Mouse (Mus musculus): ENCODE measurements around the gene Scml4. TPM values are rescaled to one million over a fixed set of nuclear protein-coding genes. Genes with fewer than 3 reads are reported as not detected.
A peak's percentile ranks its signal among the peaks of the same experiment; 100 is the strongest.

The Scml4 gene
- total RNA-seq, 2 experiments from 2014 or later, result 3.6 TPM

GRCm38 (mm10) chr10:42897166-42897565 lies 37.0 kb downstream of the Scml4 start:
- no peak for DNase-seq
- intact Hi-C loops (cut with DNase I), result no loop called here

DNA sequence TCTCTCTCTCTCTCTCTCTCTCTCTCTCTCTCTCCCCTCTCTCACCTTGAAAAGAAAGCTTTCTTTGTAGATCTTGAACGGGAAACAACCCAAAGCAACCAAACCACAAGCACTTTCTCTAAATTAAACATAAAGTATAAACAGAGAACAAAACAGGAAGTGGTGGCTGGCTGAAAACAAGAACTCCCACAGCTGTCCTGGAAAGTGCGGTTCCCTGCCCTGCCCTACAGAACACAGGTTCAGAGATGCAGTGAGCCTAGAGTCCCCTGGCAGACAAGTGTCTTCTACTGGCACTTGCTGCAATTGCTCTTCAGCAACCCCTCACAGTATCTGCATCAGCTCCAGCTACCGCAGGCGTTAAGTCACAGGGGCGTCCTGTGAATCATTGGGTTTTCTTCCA lies 37.5 kb downstream of the Scml4 start:
- intact Hi-C loops (cut with DNase I), result no loop called here
- no peak for DNase-seq

GRCm38 (mm10) chr10:42901361-42901760 lies 41.2 kb downstream of the Scml4 start:
- intact Hi-C loops (cut with DNase I), result no loop called here

GRCm38 (mm10) chr10:42903054-42903453 lies 42.9 kb downstream of the Scml4 start:
- intact Hi-C loops (cut with DNase I), result no loop called here
- no peak for DNase-seq

More at GRCm38 (mm10) chr10:42901361-42901760, 41.2 kb downstream of the Scml4 start:
- DNase-seq, result no peak

- DNase-seq, result no peak
- intact Hi-C loops (cut with DNase I), result no loop called here
These were observed 48.4 kb downstream of the Scml4 start for GRCm38 (mm10) chr10:42908562-42908961.

- intact Hi-C loops (cut with DNase I), result no loop called here
- no peak for DNase-seq
These were observed 50.4 kb downstream of the Scml4 start for GRCm38 (mm10) chr10:42910567-42910966.

GRCm38 (mm10) chr10:42912056-42912455 lies 51.9 kb downstream of the Scml4 start:
- intact Hi-C loops (cut with DNase I), result no loop called here
- no peak for DNase-seq

DNA sequence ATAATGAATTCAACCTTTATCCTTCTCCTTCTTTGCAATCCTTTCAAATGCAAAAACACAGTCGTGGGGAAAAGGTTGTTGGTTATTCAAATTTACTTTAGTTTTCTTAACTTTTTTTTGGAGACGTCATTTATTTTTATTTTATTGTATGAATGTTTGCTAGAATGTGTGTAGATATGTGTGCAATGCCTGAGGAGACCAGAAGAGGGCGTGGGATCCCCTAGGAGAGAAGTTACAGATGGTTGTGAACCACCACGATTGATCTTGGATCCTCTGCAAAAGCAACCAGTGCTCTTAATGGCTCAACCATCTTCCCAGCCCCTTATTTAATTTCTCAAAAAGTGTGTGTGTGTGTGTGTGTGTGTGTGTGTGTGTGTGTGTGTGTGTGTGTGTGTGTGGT lies 53.0 kb downstream of the Scml4 start:
- no peak for DNase-seq
- intact Hi-C loops (cut with DNase I), result no loop called here

DNA sequence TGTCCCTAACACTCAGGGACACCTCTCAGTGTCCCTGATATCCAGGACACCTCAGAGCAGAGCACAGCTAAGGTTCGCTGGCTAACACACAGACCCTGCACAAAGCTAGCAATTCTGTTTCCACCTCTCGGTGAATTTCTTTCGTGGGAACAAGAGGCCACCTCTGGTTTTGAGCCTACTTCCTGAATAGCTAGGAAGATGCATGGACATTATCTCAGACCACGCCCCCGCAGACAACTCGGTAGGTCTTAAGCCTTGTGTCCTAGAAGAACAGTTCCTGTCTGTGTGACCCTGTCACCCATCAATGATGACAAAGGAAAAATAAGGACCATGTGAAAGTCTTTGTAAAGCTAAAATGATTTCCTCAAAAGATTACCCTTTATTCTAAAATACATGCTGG lies 54.0 kb downstream of the Scml4 start:
- peak in 1 of 2 experiments; percentile 24 for DNase-seq
- intact Hi-C loops (cut with DNase I), result no loop called here

DNA sequence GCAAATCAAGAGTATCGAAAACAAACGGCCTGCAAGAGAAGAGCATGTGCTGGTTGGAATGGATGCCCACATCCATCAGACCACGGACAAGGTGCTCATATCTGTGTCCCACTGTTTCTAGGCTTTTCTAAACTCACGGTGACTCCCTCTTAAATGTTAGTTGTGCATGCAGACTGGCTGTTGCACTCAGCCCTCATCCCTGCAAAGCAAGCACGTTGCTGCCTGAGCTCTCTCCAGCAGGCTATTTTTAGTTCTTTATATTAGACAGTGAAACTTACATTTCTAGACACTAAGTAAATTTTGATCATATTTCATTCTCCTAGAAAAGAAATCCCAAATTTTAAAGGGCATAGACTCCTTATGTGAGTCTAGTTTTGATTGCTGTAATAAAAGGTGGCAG lies 57.2 kb downstream of the Scml4 start:
- intact Hi-C loops (cut with DNase I), result no loop called here
- no peak for DNase-seq

GRCm38 (mm10) chr10:42919786-42920185 lies 59.6 kb downstream of the Scml4 start:
- intact Hi-C loops (cut with DNase I), result no loop called here
- DNase-seq, result no peak

- no peak for DNase-seq
- intact Hi-C loops (cut with DNase I), result no loop called here
These were observed 65.1 kb downstream of the Scml4 start for GRCm38 (mm10) chr10:42925103-42925866.

DNA sequence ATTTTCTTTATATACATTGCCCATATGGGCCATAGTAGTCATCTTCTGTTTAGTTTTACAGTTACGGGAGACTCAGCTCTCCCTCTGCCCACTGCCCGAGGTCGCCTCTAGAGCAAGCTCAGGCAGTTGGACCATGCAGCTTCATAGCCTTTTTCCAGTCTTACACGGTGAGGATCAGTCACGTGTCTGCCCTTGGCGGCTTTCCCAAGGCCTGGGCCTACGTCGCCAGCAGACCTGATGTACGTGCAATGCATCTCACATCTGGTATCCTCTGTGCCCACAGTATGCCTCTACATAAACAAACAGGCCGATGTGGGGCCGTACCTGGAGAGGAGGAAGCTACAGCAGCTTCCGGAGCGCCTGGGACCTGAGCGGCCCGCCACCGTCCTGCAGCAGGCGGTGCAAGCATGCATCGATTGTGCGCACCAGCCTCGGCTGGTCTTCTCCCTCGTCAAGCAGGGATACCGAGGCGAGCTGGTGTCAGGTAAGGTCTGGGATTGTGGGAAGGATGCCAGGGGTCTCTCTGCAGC lies 70.0 kb downstream of the Scml4 start:
- DNase-seq, result no peak
- intact Hi-C loops (cut with DNase I), result no loop called here

DNA sequence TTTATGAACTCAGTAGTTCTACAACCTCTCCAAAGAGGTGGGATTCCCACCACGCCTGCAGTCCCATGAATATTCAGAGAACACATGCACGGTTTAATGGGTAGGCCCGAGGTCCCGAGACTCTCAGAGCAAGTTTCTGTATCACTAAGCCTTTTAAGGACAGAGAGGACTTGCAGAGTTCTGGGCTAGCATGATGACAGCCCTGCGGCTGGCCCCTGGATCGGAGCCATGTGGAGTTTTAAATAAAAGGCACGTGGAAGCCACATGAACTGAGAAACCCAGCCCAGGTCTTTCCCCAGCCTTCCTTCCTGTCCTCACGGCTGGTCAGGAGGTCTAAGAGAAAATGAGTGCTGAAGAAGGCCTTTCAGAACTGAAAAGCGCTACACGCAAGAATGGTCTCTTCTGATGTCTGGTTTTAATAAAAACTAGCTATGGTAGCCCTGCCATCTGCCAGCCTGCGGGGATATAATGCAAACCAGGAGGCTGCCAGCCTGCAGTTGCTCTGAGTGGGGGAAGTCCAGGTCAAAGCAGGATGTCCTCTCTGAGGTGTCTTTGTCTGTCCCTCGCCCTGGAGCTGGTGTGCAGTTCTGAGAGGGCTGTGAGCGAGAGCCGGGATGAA lies 72.8 kb downstream of the Scml4 start:
- DNase-seq, result peak; percentile 44 to 53
- intact Hi-C loops (cut with DNase I), result no loop called here

DNA sequence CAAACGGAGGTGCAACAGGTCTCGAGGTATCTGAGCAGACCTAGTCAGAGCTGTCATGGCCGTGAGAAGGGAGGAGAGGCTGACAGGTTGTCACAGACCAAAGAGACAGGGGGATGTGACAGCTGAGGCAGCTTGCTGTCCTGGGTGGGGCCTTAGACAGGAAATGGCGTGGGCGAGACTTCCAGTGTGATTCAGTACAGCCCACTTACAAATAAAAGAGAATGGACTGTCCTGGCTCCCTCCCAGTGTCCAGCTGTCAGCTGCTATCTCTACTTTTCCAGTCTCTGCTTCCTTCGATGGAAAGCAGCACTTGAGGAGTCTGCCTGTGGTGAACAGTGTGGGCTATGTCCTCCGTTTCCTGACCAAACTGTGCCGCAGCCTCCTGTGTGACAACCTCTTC lies 74.5 kb downstream of the Scml4 start:
- intact Hi-C loops (cut with DNase I), result no loop called here
- DNase-seq, result peak; percentile 81

GRCm38 (mm10) chr10:42936205-42936604 lies 76.0 kb downstream of the Scml4 start:
- DNase-seq, result no peak
- intact Hi-C loops (cut with DNase I), result no loop called here

- DNase-seq, result no peak
- intact Hi-C loops (cut with DNase I), result no loop called here
These were observed 78.2 kb downstream of the Scml4 start for GRCm38 (mm10) chr10:42938361-42938760.

DNA sequence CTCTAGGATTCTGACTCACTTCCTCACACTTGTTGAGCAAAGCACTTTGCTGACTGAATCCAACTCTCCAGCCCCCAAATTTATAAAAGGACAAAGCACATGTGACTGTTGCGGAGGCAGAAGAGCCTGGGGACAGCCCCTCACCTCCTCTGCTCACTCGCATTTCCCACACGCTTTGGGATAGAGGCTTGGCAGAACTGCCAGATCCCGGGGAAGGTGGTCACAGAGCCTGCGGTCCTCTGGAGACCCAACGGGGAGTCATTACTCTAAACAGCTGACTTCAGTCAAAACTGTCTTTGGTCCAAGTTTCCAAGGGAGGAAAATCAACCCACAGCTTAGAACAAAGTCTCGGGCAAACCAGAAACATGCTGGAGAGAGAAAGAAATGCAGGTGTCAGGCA lies 79.5 kb downstream of the Scml4 start:
- DNase-seq, result no peak
- intact Hi-C loops (cut with DNase I), result no loop called here

DNA sequence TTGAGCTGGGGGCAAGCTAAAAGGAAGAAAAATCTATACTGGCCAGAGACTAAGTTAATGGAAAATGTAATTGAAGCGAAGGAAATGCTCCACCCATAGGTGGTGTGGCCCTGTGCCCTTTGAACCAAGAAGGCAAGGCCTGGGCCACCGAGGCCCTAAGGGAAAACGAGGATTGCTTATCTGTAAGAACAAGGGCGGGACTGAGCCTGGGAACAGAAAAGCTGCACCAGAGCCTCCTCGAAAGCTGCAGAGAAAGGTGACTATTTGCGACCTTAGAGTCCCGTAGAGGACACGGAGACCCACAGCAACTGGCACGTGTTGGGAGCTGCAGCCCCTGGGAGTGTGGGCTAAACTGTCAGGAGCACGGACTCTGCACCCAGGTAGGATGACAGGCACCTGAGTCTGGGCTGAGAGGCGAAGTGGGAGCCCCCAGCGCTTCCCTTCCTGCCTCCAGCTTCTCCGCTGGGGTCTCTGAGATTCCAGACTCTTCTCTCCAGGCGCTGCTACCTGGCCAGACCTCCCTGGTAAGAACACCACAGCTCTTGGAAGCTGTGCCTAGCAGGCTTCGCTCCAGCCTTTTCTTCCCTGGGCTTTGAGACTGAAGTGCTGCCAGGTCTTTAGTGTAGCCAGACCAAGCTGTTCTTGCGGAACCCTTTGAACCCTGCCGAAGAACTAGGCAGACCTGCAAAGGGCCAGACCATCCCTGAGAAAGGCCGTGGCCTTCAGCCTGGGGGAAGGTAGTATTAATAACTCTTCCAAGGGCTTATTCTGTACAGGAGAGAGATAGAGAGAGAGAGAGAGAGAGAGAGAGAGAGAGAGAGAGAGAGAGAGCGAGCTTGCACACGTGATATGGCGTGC lies 80.3 kb downstream of the Scml4 start:
- intact Hi-C loops (cut with DNase I), result no loop called here
- DNase-seq, result no peak

- intact Hi-C loops (cut with DNase I), result no loop called here
- DNase-seq, result no peak
These were observed 81.1 kb downstream of the Scml4 start for GRCm38 (mm10) chr10:42941278-42941677.

- intact Hi-C loops (cut with DNase I), result loop anchor here (1.0 to 2.0 kb wide), 2 partner anchors 99 to 245 kb away; no protein-coding TSS in a partner anchor
- DNase-seq, result peak; percentile 75 to 80
These were observed 81.6 kb downstream of the Scml4 start for GRCm38 (mm10) chr10:42941697-42942221.

Data from heart, postnatal 10 days (tissue).